Mouse (Mus musculus) liver, postnatal 0 days (tissue): ENCODE results near the gene Nme2.

Experiments used
- CTCF ChIP-seq: sonication (generic); IDR thresholded peaks from 2 replicates; pipeline ENCODE4 v1.5.1; 2016; ENCODE audit warnings: antibody characterized with exemption, low read depth
- EP300 ChIP-seq: IDR thresholded peaks from 2 replicates; pipeline ENCODE4 v1.6.1; 2016; ENCODE audit warnings: antibody characterized with exemption, low read depth, mild to moderate bottlenecking

- no peak for TF ChIP-seq CTCF
- TF ChIP-seq EP300, result no peak
Measured at GRCm38 (mm10) chr11:93911603-93912002, 44.5 kb downstream of the Nme2 start.
